Mouse (Mus musculus) urinary bladder, adult 2 months (tissue): ENCODE measurements around the gene Selenop. TPM values are rescaled to one million over a fixed set of nuclear protein-coding genes. Genes with fewer than 3 reads are reported as not detected.
"Not testable (repeated sequence)": the region's sequence is repeated elsewhere in the genome, so short reads cannot be mapped to it uniquely, and the experiment has no call there.

ENCODE experiments used
- DNase-seq: peaks from one replicate; pipeline ENCODE4 v3.0.0; 2022; ENCODE audit warnings: low spot score
- polyA plus RNA-seq: library from polyadenylated mRNA; depleted of rRNA; stranded (reverse); fragments of >200 nt; gene quantifications from 2 replicates; pipeline ENCODE4 v1.2.3, GENCODE M21; 2012; rRNA removed

The Selenop gene
- polyA plus RNA-seq, result 462 and 520 TPM in 2 replicates

DNA sequence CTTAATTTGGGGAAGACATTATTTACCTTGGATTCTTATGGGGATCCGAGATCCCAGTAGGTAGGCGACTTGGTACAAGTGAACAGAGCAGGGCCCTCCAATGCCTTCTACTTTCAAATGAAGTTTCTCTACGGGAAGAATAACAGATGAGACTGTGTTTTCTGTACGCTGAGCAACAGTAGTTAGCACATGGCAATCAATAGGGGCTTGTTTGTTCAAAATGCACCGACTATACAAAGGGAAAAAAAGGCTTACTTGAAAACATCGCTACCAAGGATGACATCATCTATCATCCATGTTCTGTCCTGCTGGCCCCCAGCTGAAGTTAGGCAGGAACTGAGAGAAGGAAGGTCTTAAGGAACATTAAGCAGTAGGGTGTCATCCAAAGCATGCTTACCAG, at the start of gene Selenop:
Gene Selenop, plus strand, starts transcription at position 301 of the 400 bp plus-strand sequence.
- no peak for DNase-seq

DNA sequence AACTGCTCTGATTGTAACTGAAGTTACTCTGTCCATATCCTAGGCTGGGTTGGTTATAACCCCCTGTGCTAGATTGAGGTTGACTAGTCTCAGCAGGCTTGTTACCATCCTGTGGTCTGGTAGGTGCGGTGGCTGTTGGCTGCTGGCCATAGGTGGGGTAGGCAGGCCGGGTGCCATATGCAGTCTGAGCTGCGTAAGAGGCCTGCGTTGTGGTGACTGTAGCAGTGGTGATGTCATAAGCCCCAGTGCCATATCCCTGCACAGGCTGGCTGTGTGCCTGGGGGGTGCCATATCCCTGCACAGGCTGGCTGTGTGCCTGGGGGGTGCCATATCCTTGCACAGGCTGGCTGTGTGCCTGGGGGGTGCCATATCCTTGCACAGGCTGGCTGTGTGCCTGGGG, 49.7 kb upstream of the Selenop start:
- DNase-seq, result not testable (repeated sequence)

DNA sequence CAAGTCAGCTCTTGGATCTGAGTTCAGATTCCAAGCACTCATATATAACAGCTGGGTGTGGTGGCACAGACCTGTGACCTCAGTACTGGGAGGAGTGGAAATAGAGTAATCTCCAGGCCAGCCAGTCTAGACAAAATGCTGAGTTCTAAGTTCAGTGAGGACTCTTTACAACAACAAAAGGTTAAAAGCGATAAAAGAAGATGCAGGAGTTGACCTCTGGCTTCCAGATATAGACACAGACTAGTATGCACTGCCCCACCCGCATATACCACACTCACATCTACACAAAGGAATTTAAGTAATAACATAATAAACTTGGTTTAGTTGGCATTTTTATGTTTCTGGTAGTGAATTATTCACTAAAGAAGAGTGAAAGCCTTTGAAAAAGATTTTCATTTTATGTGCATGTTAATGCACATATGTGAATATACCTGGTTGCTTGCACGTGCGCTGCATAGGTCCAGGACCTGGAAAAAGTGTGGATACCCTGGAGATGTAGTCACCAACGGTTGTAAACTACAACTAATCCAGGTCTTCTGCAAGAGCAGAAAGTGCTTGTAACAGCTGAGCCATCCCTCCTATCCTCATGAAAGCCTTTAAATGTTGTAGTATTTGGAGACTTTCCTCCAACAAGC, 45.4 kb upstream of the Selenop start:
- DNase-seq, result no peak

DNA sequence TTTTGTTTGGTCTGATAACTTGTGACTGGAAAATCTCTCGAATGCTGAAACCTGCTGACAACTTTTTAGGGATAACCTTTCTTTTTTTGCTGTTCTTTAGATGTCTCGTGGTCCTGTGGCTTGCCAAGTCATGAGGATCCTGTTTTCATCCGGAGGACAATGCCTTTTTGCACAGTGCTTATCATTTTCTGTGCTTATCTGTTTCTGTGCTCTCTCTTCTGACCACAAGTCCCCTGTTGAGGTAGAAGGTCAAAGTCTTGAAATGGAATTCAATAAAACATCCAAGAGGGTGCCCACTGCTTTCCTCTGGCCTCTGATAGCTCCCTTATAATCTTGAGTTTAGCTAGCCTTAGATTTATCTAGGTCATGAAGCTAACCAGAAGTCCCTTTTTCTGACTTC, 41.8 kb upstream of the Selenop start:
- no peak for DNase-seq

DNA sequence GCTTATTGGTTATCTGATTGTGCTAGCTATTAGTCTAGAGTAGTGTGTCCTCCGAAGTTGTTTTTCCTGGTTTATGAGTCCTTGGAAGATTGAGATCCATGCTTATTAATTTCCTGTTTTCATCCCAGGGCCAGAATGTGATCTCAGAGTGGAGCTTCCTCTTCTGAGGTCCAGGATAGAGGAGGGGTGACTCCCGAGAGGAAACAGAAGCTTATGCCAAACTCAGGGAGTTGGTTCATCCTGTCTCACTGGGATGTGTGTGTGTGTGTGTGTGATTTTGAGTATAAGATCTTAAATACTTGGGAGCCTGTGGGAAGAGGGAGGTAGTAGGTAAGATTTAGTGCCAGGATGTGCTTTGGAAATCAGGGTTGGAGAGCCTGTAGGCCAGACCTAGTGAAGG, 40.2 kb upstream of the Selenop start:
- DNase-seq, result no peak

DNA sequence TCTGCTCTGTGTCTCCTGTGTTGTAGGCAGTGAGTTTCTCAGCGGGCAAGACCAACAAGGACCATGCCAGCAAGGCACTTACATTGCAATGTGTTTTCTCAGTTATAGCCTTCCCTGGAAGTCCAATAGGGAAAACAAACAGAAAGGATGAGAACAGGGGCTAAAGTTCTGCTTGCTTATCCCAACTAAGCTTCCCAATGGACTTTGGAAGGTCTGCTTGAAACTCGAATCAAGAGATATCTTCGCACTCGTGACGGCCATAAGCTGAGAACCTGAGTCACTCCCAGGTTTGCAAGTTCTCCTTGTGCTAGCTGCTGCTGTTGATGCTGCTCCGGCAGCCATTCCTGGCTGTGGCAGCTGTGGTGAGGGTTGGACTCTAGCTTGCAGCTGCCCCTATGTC, 39.4 kb upstream of the Selenop start:
- no peak for DNase-seq

DNA sequence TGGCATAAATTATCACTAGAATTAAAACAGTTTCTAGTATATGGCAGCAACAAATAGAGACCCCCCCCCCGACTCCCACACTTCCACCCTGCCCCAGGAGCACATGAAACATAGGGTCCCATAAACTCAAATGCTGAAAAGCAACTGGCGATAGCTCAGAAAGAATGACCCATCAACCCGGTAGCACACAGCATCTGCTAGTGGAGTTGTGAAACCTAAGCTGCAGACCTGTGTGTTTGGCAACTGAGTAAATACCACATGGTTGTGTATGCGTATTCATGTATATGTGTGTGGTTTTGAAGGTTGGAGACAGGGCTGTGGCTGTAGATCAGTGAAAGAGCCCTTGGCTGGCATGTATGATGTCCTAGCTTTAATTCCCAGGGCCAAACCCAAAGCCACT, 37.3 kb upstream of the Selenop start:
- DNase-seq, result no peak

DNA sequence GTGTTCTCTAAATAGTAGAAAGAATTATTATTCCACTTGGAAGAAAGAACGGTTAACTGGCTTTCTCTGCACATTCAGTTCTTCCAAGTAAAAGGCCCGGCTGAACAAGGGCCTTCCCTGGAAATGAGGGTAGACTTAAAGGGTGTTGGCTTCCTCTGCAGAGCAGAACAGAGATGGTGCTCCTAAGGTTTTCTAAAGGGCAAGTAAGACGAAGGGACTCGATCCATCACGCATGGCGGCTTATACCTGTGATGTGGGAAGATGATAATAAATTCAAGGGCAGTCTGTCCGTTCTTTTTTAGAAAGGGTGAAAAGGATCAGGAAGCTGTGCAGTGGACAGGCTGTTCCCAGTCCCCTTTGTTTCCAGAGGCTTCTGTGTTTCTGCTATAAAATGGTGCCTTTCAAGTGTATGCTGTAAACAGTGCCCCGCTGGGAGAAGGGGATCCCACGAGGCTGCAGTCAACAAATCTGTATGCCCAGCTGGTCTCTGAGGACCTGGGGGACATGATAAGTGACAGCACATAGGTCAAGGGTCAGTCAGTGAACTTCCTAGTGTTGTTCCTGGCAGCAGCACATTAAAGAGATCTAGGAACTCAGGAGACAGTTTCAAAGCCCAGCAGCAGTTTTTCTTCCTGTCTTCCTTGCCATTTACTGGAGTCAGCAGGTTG, 36.0 kb upstream of the Selenop start:
- no peak for DNase-seq

DNA sequence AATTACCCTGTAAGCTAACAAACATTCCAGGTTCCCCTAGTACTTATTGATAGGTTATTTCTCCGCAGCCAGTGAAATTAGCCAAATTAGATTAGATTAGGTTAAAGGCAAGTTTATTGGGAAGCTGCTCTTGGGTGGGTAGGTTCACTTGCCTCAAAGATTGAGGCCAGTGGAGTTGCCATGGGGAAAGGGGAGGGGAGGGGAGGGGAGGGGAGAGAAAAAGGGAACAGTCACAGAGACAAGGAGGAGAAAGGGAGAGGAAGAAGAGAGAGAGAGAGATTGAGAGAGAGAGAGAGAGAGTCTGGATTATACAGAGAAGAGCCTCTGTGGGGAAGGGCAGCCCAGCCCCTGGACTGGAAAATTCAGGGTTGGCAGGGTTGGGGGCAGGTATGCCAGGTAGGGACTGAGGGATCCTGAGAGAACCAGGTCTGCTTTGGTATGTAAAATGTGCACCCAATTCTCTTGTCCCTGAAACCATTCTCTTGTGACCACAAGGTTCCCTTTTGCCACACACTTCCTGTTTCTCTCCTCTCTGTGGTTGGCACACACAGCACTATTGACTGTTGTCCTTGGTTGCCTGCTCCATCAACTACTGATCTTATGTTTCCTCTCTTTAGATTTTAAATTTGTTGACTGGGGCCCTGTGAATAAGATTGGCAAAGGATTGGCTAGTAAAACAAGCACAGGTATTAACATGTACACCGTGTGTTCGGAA, 34.4 kb upstream of the Selenop start:
- DNase-seq, result no peak

DNA sequence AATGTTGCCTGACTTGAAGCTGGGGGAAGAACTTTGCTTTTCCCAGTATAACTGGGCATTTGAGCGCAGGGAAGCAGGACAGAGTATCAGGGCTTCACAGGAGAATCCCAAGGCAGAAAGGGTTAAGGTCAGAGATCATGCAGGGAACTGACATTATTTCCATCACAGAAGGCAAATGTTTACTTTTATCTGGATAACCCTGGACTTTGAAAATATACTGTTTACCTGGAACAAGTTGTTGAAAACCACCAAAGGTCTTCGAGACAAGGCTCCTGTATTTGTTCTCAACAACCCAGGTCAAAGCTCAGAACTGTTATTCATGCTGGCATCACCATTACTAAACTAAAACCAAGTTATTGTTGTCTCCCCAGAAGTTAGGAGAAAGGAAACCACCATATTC, 32.0 kb upstream of the Selenop start:
- no peak for DNase-seq

DNA sequence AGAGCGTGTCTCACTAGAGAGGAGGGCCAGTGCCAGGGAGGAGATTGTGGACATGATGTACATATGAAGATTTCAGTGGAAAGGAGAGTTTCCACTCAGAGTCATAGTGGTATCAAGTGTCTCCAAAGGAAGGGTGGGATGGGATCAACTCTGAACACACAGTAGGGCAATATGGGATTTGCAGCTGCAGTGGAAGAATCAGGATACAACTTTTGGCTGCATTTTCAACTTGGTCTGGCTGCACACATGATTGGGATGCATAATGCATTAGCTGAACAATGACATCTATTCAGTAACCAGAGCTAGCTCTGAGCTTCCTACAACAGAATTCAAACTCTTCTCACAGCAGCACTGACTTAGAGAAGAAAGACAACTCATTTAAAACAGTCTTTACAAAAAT, 30.4 kb upstream of the Selenop start:
- no peak for DNase-seq

DNA sequence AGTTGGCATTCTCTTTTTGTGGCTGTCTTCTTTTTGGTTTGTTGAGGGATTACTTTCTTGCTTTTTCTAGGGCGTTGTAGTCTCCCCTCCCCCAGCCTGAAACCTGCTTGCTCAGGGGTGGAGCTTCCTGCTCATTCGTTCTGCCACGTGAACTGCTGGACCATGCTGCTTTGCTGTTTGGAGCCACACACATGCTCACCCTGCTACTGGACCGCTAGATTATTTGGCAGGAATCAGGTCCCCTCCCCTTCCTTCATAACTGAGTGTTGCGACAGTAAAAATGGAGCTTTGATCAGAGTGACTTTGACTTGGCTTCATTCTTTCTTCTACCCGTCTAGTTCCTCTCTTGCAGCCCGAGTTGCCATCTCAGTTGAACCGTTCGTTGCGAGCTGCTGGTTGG, 23.3 kb upstream of the Selenop start:
- DNase-seq, result not testable (repeated sequence)

DNA sequence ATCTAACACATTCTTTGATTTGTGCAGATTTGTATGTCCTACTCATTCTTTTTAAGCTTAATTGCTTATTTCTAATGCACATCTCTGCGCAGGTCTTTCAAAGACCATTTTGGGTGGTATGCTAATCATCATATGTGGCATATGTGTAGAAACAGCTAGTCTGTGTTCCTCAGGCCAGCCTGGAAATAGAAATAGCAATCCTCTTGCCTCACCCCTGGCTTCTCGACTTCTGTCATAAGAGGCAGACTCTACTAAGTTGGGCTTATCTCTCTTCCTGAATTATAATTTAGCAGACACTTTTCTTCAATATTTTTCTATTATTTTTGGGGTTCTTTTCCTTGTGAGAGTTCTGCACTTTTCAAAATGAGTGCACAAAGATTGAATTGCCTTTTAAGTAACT, 17.7 kb upstream of the Selenop start:
- DNase-seq, result no peak

DNA sequence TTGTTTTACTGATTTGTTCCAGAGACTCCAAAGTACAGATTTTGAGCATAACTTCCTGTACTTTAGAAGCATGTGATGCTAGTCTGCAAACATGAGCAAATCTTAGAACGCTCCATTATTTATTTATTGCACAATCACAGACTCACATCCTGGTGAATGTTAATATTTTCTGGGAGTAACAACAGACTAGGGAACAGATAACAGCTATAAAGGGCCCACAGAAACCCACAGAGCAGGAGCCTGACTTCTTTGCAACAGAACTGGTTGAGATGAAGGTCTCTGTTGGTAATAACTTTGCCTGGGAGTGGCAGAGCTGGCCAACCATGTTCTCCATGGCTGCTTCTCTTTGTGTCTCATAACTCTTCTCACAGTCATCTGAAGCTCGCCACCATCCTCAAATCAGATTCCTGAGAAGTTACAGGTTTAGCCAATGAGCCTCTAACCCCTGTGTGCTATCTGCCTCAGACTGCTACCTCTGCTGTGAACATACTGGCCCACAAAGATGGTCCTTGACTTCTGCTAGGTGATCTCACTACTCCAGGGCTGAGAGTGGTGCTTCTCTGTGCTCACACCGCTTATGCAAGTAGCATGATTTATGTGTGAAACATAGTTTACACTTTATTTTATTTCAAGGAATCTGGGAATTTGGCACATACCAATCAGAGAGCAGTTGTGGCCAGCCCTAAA, 17.2 kb upstream of the Selenop start:
- DNase-seq, result no peak

DNA sequence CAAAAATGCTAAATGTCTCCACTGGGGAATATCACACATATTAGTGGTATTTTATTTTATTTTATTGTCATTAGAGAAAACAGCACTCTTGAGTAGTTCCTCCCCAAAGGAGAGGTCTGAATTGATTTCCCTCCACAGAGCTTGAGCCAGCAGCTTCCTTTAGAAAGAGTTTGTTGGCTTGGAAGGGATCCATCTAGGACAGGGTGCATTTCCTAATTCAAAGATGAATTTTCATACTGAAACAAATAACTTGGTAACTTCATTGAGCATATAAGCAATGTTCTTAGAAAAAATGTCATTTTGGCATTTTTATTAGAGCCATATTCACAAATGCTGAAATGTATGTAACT, 16.7 kb upstream of the Selenop start:
- DNase-seq, result no peak

DNA sequence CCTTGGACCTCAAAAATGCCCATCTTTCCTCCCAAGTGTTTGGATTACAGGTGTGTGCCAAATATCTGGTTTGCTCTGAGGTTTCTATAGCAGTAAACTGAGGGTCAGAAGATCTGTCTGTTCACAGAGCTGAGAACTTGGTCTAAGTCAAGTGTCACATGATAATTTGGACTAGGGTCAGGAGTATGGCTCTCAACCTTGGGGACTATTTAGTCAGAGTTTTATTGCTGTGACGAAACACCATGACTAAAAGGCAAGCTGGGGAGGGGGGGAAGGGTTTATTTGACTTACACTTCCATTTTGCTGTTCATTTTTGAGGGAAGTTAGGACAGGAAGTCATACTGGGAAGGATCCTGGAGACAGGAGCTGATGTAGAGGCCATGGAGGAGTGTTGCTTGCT, 9.3 kb upstream of the Selenop start:
- DNase-seq, result no peak

DNA sequence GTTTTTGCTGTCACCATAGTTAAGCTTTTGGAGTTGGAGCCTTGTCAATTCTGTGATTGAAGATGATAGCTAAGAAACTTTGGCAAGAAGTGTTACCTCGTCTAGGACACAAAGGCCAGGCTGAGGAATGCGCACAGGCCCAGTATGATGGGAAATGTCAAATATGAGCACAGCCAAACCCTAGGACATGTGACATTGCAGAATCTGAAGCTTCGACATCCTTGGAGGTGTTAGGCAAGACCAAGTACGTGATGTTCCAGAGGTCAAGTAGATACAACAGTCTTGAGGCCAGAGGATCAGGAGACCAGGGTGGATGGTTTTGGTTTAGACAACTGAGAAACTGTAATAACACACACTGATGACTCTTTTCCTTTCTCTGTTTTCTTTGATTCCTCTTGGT, 8.0 kb upstream of the Selenop start:
- no peak for DNase-seq

DNA sequence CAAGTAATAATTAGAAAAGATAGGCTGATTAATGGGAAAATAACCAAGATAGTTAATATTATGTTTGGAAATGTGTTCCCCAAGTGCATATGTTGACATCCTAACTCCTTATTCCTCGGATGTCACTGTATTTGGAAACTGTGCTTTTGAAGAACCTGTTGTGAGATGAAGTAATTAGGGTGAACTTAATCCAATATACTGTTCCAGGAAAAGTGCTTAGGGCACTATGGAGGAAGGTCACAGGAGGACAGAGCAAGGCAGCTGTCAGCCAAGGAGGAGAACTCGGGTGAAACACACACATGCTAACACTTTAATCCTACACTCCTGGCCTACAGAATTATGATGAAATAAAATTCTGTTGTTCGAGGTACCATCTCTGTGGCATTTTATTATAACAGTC, 5.5 kb upstream of the Selenop start:
- DNase-seq, result no peak

DNA sequence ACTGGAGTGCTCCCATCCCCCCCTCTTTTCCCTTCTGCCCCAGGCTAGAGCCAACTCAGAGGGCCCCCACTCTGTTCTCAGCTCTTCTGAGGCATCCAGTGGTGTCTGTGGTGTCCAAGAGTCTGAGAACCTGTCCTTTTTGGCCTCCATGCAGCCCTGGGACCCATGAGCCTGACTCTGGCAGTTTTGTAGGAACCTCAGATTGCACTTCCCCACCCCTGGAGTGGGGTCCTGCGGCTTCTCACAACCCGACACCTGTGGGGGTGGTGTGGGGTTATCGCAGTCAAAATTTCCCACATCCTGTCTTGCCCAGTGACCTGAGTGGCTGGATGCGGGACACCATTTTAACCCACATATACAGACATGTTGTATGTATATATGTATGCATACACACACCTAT, 4.1 kb upstream of the Selenop start:
- DNase-seq, result no peak

DNA sequence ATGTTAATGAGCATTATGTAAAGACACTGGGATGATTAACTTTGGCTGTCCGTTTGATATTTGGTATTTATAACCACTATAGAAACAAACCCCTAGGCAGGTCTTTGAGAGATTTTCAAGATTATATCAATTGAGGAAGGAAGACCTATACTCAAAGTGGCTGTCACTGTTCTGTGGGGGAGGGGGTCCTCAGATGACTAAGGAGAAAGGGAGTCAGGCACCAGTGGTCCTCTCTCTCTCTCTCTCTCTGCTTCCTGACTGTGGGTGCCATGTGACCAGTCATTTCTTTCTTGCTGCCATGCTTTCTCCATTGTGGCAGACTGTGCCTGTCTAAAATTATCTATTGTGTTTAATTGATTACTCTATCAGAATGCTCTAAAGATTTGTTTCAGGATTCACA, 3.5 kb upstream of the Selenop start:
- no peak for DNase-seq

DNA sequence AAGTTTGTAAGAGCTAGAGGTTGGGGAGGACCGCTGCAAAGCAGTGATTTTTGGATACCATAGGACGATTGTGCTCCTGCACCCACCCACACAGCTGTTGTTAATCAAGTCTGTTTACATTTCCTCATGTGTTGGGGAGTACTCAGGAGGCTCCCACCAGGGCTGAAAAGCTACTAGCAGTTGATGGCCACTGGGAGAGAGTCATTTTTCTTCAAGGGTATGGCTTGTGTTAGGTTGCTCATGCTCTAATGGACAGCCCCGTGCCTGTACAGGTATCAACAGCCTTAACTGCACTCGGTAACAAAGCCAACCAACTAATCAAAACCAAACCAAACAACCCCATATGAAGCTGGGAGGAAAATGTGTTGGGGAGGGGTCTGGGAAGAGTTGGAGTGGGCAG, 1.1 kb downstream of the Selenop start:
- no peak for DNase-seq

DNA sequence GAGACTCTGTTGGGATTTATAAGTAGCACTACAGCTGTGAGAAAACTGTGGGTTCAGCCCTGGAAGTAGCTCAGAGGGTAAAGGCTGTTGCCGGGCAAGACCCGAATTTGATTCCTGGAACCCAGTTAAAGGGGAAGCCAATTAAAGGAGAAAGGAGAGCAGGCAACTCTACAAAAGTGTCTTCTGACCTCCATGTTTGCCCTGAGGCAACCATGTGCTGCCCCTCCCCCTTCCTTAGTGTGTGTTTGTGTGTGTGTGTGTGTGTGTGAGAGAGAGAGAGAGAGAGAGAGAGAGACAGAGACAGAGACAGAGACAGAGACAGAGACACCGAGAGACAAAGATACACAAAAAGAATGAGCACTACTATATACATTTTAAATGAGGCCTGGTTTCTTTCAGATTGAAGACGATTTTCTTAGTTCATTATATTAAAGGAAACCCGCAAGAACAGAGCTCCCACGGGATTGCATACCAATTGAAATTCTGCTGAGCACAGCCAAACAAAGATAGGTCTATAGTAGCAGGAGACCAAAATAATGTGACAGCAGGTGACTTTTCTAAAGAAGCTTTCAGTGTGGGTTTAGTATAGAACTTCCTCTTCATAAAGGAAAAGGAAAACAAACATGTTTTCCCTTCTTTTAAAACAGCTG, 1.8 kb downstream of the Selenop start:
- DNase-seq, result no peak
